Mouse (Mus musculus): ENCODE results near the gene Phyhd1. TPM values are rescaled to one million over a fixed set of nuclear protein-coding genes. Genes with fewer than 3 reads are reported as not detected.
A peak's percentile ranks its signal among the peaks of the same experiment; 100 is the strongest.

The Phyhd1 gene
- polyA plus RNA-seq, 1 experiment from 2014 or later: 5.1 TPM

GRCm38 (mm10) chr2:30240267-30240666, 25.7 kb upstream of the Phyhd1 start, which contains the start of gene Gm28035:
Gene Gm28035 (plus strand): TSS chr2:30240567.
- 87% methylated on average over 2 of the region's 2 CpGs for WGBS
- peaks cover 18% of the 10 kb centered on the region for H3K4me1 ChIP-seq (ENCODE audit: control insufficient read depth, insufficient read depth, low read length)

GRCm38 (mm10) chr2:30242509-30242908, 23.5 kb upstream of the Phyhd1 start:
- Histone ChIP-seq H3K27ac (ENCODE audit: low read depth, low read length) (no peak overlapping the region), H3K9ac (replicated peaks; ENCODE audit: low read depth, low read length) (no peak overlapping the region), H3K4me2 (ENCODE audit: low read depth, low read length) (no peak overlapping the region), H3K27me3 (ENCODE audit: control insufficient read depth, insufficient read depth, low read length) (no peaks in the 10 kb centered on the region), H3K36me3 (ENCODE audit: control insufficient read depth, insufficient read depth, low read length) (peaks cover 18% of the 10 kb centered on the region), H3K4me1 (ENCODE audit: control insufficient read depth, insufficient read depth, low read length) (peaks cover 13% of the 10 kb centered on the region), H3K9me3 (ENCODE audit: control insufficient read depth, low read length) (no peaks in the 10 kb centered on the region), H3K4me3 (ENCODE audit: low read depth, low read length) (no peak overlapping the region)
- no peak for ATAC-seq (ENCODE audit: low read depth)
- 33% methylated on average over 4 of the region's 4 CpGs for WGBS

More at GRCm38 (mm10) chr2:30240267-30240666, 25.7 kb upstream of the Phyhd1 start, which contains the start of gene Gm28035:
- H3K36me3 ChIP-seq (ENCODE audit: control insufficient read depth, insufficient read depth, low read length): peaks cover 18% of the 10 kb centered on the region
- no peak within 1 kb of the TSS for H3K9ac ChIP-seq (replicated peaks; ENCODE audit: low read depth, low read length)
- H3K27me3 ChIP-seq (ENCODE audit: control insufficient read depth, insufficient read depth, low read length): no peaks in the 10 kb centered on the region
- ATAC-seq (ENCODE audit: low read depth): no peak
- no peak within 1 kb of the TSS for H3K27ac ChIP-seq (ENCODE audit: low read depth, low read length)
- peak within 1 kb of the TSS; percentile 91; the same call in 1 of the 2 replicates for H3K4me2 ChIP-seq (ENCODE audit: low read depth, low read length)
- no peak within 1 kb of the TSS for H3K4me3 ChIP-seq (ENCODE audit: low read depth, low read length)
- H3K9me3 ChIP-seq (ENCODE audit: control insufficient read depth, low read length): no peaks in the 10 kb centered on the region

- H3K27me3 ChIP-seq (ENCODE audit: control insufficient read depth, insufficient read depth, low read length): no peaks in the 10 kb centered on the region
- WGBS: 83% methylated on average over 4 of the region's 4 CpGs
- no peak overlapping the region for H3K9ac ChIP-seq (replicated peaks; ENCODE audit: low read depth, low read length)
- H3K4me2 ChIP-seq (ENCODE audit: low read depth, low read length): no peak overlapping the region
- no peak overlapping the region for H3K4me3 ChIP-seq (ENCODE audit: low read depth, low read length)
- ATAC-seq (ENCODE audit: low read depth): no peak
- H3K36me3 ChIP-seq (ENCODE audit: control insufficient read depth, insufficient read depth, low read length): peaks cover 24% of the 10 kb centered on the region
- no peak overlapping the region for H3K27ac ChIP-seq (ENCODE audit: low read depth, low read length)
- H3K9me3 ChIP-seq (ENCODE audit: control insufficient read depth, low read length): no peaks in the 10 kb centered on the region
- peaks cover 12% of the 10 kb centered on the region for H3K4me1 ChIP-seq (ENCODE audit: control insufficient read depth, insufficient read depth, low read length)
Observed at GRCm38 (mm10) chr2:30243391-30243790, 22.6 kb upstream of the Phyhd1 start.

- peaks cover 32% of the 10 kb centered on the region for H3K36me3 ChIP-seq (ENCODE audit: control insufficient read depth, insufficient read depth, low read length)
- H3K27me3 ChIP-seq (ENCODE audit: control insufficient read depth, insufficient read depth, low read length): no peaks in the 10 kb centered on the region
- no peak overlapping the region for H3K27ac ChIP-seq (ENCODE audit: low read depth, low read length)
- ATAC-seq (ENCODE audit: low read depth): no peak
- H3K4me1 ChIP-seq (ENCODE audit: control insufficient read depth, insufficient read depth, low read length): 0 out of 2 replicates have a peak, but pooled peaks cover 2% of the 10 kb centered on the region
- H3K9me3 ChIP-seq (ENCODE audit: control insufficient read depth, low read length): no peaks in the 10 kb centered on the region
- H3K9ac ChIP-seq (replicated peaks; ENCODE audit: low read depth, low read length): no peak overlapping the region
- 84% methylated on average over 7 of the region's 7 CpGs for WGBS
- no peak overlapping the region for H3K4me2 ChIP-seq (ENCODE audit: low read depth, low read length)
- no peak overlapping the region for H3K4me3 ChIP-seq (ENCODE audit: low read depth, low read length)
Observed at GRCm38 (mm10) chr2:30244595-30245178, 21.3 kb upstream of the Phyhd1 start.

- Histone ChIP-seq H3K4me3 (ENCODE audit: low read depth, low read length) (no peak overlapping the region), H3K27ac (ENCODE audit: low read depth, low read length) (no peak overlapping the region), H3K36me3 (ENCODE audit: control insufficient read depth, insufficient read depth, low read length) (peaks cover 21% of the 10 kb centered on the region), H3K4me1 (ENCODE audit: control insufficient read depth, insufficient read depth, low read length) (no peaks in the 10 kb centered on the region), H3K4me2 (ENCODE audit: low read depth, low read length) (no peak overlapping the region), H3K9me3 (ENCODE audit: control insufficient read depth, low read length) (no peaks in the 10 kb centered on the region), H3K27me3 (ENCODE audit: control insufficient read depth, insufficient read depth, low read length) (no peaks in the 10 kb centered on the region), H3K9ac (replicated peaks; ENCODE audit: low read depth, low read length) (no peak overlapping the region)
- ATAC-seq (ENCODE audit: low read depth): no peak
- WGBS: 98% methylated on average over 5 of the region's 5 CpGs
Observed at GRCm38 (mm10) chr2:30247036-30247435, 19.0 kb upstream of the Phyhd1 start.

- H3K27ac ChIP-seq (ENCODE audit: low read depth, low read length): no peak overlapping the region
- no peaks in the 10 kb centered on the region for H3K4me1 ChIP-seq (ENCODE audit: control insufficient read depth, insufficient read depth, low read length)
- no peaks in the 10 kb centered on the region for H3K27me3 ChIP-seq (ENCODE audit: control insufficient read depth, insufficient read depth, low read length)
- no peaks in the 10 kb centered on the region for H3K9me3 ChIP-seq (ENCODE audit: control insufficient read depth, low read length)
- ATAC-seq (ENCODE audit: low read depth): no peak
- H3K4me2 ChIP-seq (ENCODE audit: low read depth, low read length): no peak overlapping the region
- peaks cover 21% of the 10 kb centered on the region for H3K36me3 ChIP-seq (ENCODE audit: control insufficient read depth, insufficient read depth, low read length)
- H3K4me3 ChIP-seq (ENCODE audit: low read depth, low read length): no peak overlapping the region
- no peak overlapping the region for H3K9ac ChIP-seq (replicated peaks; ENCODE audit: low read depth, low read length)
- 68% methylated on average over 4 of the region's 4 CpGs for WGBS
Observed at GRCm38 (mm10) chr2:30247681-30248080, 18.3 kb upstream of the Phyhd1 start.

GRCm38 (mm10) chr2:30249182-30249581, 16.8 kb upstream of the Phyhd1 start:
- H3K36me3 ChIP-seq (ENCODE audit: control insufficient read depth, insufficient read depth, low read length): peaks cover 14% of the 10 kb centered on the region; the same call in 1 of the 2 replicates
- no peak overlapping the region for H3K9ac ChIP-seq (replicated peaks; ENCODE audit: low read depth, low read length)
- no peak overlapping the region for H3K4me2 ChIP-seq (ENCODE audit: low read depth, low read length)
- H3K4me1 ChIP-seq (ENCODE audit: control insufficient read depth, insufficient read depth, low read length): no peaks in the 10 kb centered on the region
- H3K4me3 ChIP-seq (ENCODE audit: low read depth, low read length): no peak overlapping the region
- no peak for ATAC-seq (ENCODE audit: low read depth)
- H3K27ac ChIP-seq (ENCODE audit: low read depth, low read length): no peak overlapping the region
- WGBS: 90% methylated on average over 3 of the region's 3 CpGs
- H3K27me3 ChIP-seq (ENCODE audit: control insufficient read depth, insufficient read depth, low read length): no peaks in the 10 kb centered on the region
- no peaks in the 10 kb centered on the region for H3K9me3 ChIP-seq (ENCODE audit: control insufficient read depth, low read length)

GRCm38 (mm10) chr2:30250166-30251128, 15.6 kb upstream of the Phyhd1 start:
- Histone ChIP-seq H3K9ac (replicated peaks; ENCODE audit: low read depth, low read length) (no peak overlapping the region), H3K9me3 (ENCODE audit: control insufficient read depth, low read length) (no peaks in the 10 kb centered on the region), H3K4me2 (ENCODE audit: low read depth, low read length) (no peak overlapping the region), H3K27me3 (ENCODE audit: control insufficient read depth, insufficient read depth, low read length) (no peaks in the 10 kb centered on the region), H3K36me3 (ENCODE audit: control insufficient read depth, insufficient read depth, low read length) (peaks cover 20% of the 10 kb centered on the region), H3K4me3 (ENCODE audit: low read depth, low read length) (no peak overlapping the region), H3K4me1 (ENCODE audit: control insufficient read depth, insufficient read depth, low read length) (no peaks in the 10 kb centered on the region), H3K27ac (ENCODE audit: low read depth, low read length) (no peak overlapping the region)
- WGBS: 87% methylated on average over 10 of the region's 10 CpGs
- no peak for ATAC-seq (ENCODE audit: low read depth)
